Mouse (Mus musculus) limb, embryonic 13.5 days (tissue): ENCODE results near the gene Cobl. TPM values are rescaled to one million over a fixed set of nuclear protein-coding genes. Genes with fewer than 3 reads are reported as not detected.

ENCODE experiments used
- ATAC-seq: fragments of 200-750 bp; cut with Nextera tagmentation; 2 replicates; pipeline ENCODE4 v1.8.0; 2017; ENCODE audit warnings: low read depth, moderate number of reproducible peaks, moderate TSS enrichment; ENCODE audit not compliant: low FRiP score
- H3K27ac ChIP-seq: fragments of 300-500 bp; sonication (generic); 2 replicates; pipeline ENCODE4 v1.5.1; 2015; ENCODE audit warnings: inconsistent platforms, mild to moderate bottlenecking, moderate library complexity
- H3K27me3 ChIP-seq: fragments of 300-500 bp; sonication (generic); 2 replicates; pipeline ENCODE4 v1.6.1; 2015; ENCODE audit warnings: mild to moderate bottlenecking, inconsistent platforms
- H3K36me3 ChIP-seq: fragments of 300-500 bp; sonication (generic); 2 replicates; pipeline ENCODE4 v1.6.1; 2015; ENCODE audit warnings: inconsistent platforms, mild to moderate bottlenecking, moderate library complexity
- H3K4me1 ChIP-seq: fragments of 300-500 bp; sonication (generic); 2 replicates; pipeline ENCODE4 v1.6.1; 2015; ENCODE audit warnings: inconsistent platforms
- H3K4me2 ChIP-seq: fragments of 300-500 bp; sonication (generic); replicated peaks from 2 replicates; pipeline ENCODE4 v1.6.1; 2015; ENCODE audit warnings: inconsistent platforms, mild to moderate bottlenecking, moderate library complexity
- H3K4me3 ChIP-seq: fragments of 300-500 bp; sonication (generic); 2 replicates; pipeline ENCODE4 v1.5.1; 2015; ENCODE audit warnings: moderate library complexity, mild to moderate bottlenecking, inconsistent platforms
- H3K9ac ChIP-seq: fragments of 300-500 bp; sonication (generic); 2 replicates; pipeline ENCODE4 v1.6.1; 2015; ENCODE audit warnings: mild to moderate bottlenecking, inconsistent platforms
- H3K9me3 ChIP-seq: fragments of 300-500 bp; sonication (generic); 2 replicates; pipeline ENCODE4 v1.6.1; 2016; ENCODE audit warnings: inconsistent platforms
- WGBS: fragments of 180-500 bp; shearing (Covaris S2); methylation state at CpG from one replicate; pipeline ENCODE4 v1.1.7; 2015; 5-methylcytosine and 5-hydroxymethylcytosine counted together
- polyA plus RNA-seq: library from polyadenylated mRNA; unstranded; fragments of >200 nt; fragmentation: Nextera tagmentation; extraction: Ambion mirVana; gene quantifications from 2 replicates; pipeline ENCODE4 v1.2.1, GENCODE M21; 2015

The Cobl gene
- polyA plus RNA-seq, 1 experiment from 2014 or later: 17.8 TPM

GRCm38 (mm10) chr11:12229411-12229810 lies 235.3 kb downstream of the Cobl start:
- no peak overlapping the region for H3K9ac ChIP-seq
- no peaks in the 10 kb centered on the region for H3K4me1 ChIP-seq
- H3K27ac ChIP-seq: no peak overlapping the region
- WGBS: 75% methylated on average over 7 of the region's 7 CpGs
- no peak overlapping the region for H3K4me2 ChIP-seq
- no peaks in the 10 kb centered on the region for H3K36me3 ChIP-seq
- H3K9me3 ChIP-seq: no peaks in the 10 kb centered on the region
- no peaks in the 10 kb centered on the region for H3K27me3 ChIP-seq
- no peak for ATAC-seq
- no peak overlapping the region for H3K4me3 ChIP-seq

DNA sequence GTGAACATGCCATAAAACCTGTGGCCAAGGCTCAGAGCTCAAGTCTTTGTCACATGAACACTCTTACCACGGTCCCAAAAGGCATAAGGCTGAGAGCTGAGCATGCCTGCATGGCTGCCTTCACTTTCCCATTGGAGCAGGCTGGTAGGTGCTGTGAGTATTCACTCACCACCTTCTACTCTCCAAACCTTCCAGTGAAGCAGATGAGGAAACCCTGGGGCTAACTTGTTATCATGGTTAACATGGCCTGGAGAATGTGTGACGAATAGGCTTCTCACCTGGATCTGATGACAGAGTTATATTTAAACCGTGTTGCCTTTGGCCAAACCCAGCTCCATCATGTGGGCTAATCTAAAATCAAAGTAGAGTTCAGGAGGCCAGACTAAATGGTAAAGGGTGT lies 237.4 kb downstream of the Cobl start:
- H3K4me2 ChIP-seq: no peak overlapping the region
- 77% methylated on average over 3 of the region's 3 CpGs for WGBS
- no peaks in the 10 kb centered on the region for H3K27me3 ChIP-seq
- H3K9ac ChIP-seq: no peak overlapping the region
- H3K4me1 ChIP-seq: no peaks in the 10 kb centered on the region
- ATAC-seq: no peak
- no peak overlapping the region for H3K4me3 ChIP-seq
- no peaks in the 10 kb centered on the region for H3K36me3 ChIP-seq
- H3K9me3 ChIP-seq: no peaks in the 10 kb centered on the region
- H3K27ac ChIP-seq: no peak overlapping the region

DNA sequence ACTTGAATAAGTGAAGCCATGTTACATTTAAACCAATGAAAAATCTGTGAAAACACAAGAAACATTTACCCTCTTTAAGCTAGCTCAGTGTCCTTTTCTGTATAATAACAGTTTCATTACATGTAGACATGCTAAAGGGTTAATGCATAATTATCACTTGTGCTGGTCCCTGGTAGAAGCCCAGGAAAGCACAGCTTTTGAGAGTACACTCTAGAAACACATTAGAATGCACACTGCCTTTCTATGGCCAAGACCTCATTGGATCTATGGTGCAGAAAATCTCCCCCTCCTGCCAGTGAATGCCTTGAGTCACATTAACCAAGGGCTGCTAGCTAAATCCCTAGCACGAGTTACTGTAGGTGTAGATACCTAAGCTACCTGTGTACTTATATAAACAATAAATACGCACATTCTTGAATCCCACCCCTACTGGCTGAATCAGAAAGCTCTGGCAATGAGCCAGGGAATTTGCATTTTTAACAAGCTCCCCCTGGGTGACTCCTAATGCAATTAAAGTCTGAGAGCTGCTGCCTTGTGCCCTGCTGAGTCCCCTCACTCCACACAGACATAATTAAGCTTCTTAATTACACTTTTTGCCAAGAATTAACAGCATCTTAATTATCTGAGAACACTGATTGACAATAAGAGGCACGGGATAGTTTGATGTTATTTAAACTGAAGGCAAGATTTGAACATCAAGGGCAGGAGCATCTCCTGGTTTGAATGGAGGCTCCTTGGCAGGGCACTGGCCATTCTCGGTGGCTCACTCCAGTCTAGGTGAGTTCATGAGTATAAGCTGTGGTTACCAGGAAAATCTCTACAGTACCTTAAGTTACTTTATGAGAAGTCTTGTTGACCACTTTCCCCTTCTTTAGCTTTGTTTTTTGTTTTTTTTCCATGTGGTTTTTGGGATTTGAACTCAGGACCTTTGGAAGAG lies 244.9 kb downstream of the Cobl start:
- Histone ChIP-seq H3K27ac (no peak overlapping the region), H3K9me3 (no peaks in the 10 kb centered on the region), H3K36me3 (no peaks in the 10 kb centered on the region), H3K4me2 (no peak overlapping the region), H3K4me3 (no peak overlapping the region), H3K27me3 (no peaks in the 10 kb centered on the region), H3K4me1 (no peaks in the 10 kb centered on the region), H3K9ac (no peak overlapping the region)
- no peak for ATAC-seq
- 53% methylated on average over 4 of the region's 4 CpGs for WGBS

GRCm38 (mm10) chr11:12216897-12217296 lies 247.9 kb downstream of the Cobl start:
- 81% methylated on average over 1 of the region's 1 CpGs for WGBS
- Histone ChIP-seq H3K4me2 (no peak overlapping the region), H3K27ac (no peak overlapping the region), H3K36me3 (no peaks in the 10 kb centered on the region), H3K9me3 (no peaks in the 10 kb centered on the region), H3K27me3 (no peaks in the 10 kb centered on the region), H3K4me3 (no peak overlapping the region), H3K4me1 (no peaks in the 10 kb centered on the region), H3K9ac (no peak overlapping the region)
- ATAC-seq: no peak

GRCm38 (mm10) chr11:12215582-12215981 lies 249.2 kb downstream of the Cobl start:
- no peak overlapping the region for H3K4me3 ChIP-seq
- no peaks in the 10 kb centered on the region for H3K36me3 ChIP-seq
- H3K27me3 ChIP-seq: no peaks in the 10 kb centered on the region
- ATAC-seq: no peak
- no peaks in the 10 kb centered on the region for H3K9me3 ChIP-seq
- H3K4me1 ChIP-seq: no peaks in the 10 kb centered on the region
- WGBS: 81% methylated on average over 1 of the region's 1 CpGs
- no peak overlapping the region for H3K4me2 ChIP-seq
- no peak overlapping the region for H3K27ac ChIP-seq
- no peak overlapping the region for H3K9ac ChIP-seq

GRCm38 (mm10) chr11:12208574-12208973 lies 256.2 kb downstream of the Cobl start:
- Histone ChIP-seq H3K27me3 (no peaks in the 10 kb centered on the region), H3K4me1 (no peaks in the 10 kb centered on the region), H3K4me2 (no peak overlapping the region), H3K9ac (no peak overlapping the region), H3K27ac (no peak overlapping the region), H3K4me3 (no peak overlapping the region), H3K9me3 (no peaks in the 10 kb centered on the region), H3K36me3 (no peaks in the 10 kb centered on the region)
- ATAC-seq: no peak
- 85% methylated on average over 2 of the region's 2 CpGs for WGBS

- WGBS: 63% methylated on average over 6 of the region's 6 CpGs
- peak; percentile 72 for ATAC-seq
- Histone ChIP-seq H3K9me3 (no peaks in the 10 kb centered on the region), H3K27me3 (no peaks in the 10 kb centered on the region), H3K9ac (no peak overlapping the region), H3K4me2 (no peak overlapping the region), H3K27ac (peak overlapping the region; percentile 39; the same call in 1 of the 2 replicates), H3K4me3 (no peak overlapping the region), H3K36me3 (no peaks in the 10 kb centered on the region), H3K4me1 (no peaks in the 10 kb centered on the region)
Observed at GRCm38 (mm10) chr11:12205201-12206161, 259.3 kb downstream of the Cobl start.

DNA sequence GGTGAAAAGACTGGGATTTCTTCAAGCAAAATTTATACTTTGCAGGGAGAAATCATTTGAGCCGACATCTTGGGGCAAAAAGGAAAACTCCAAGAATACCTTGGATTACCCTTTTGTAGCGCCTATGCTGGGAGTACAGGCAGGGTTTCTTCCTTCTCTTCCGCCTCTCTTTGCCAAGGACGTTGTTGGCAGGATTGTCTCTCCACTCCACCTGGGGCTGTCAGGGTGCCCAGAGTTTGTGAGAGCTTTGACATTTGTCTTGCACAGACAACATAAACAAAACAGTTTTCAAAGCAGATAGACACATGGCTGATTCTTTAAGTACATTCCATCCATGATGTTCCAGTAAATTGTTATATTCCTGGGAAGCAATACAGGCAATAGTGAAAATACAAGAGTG lies 265.3 kb downstream of the Cobl start:
- Histone ChIP-seq H3K9ac (no peak overlapping the region), H3K27me3 (no peaks in the 10 kb centered on the region), H3K9me3 (no peaks in the 10 kb centered on the region), H3K36me3 (no peaks in the 10 kb centered on the region), H3K27ac (no peak overlapping the region), H3K4me1 (no peaks in the 10 kb centered on the region), H3K4me2 (no peak overlapping the region), H3K4me3 (no peak overlapping the region)
- ATAC-seq: no peak
- whole genome bisulfite sequencing: 86% methylated on average over 4 of the region's 4 CpGs

GRCm38 (mm10) chr11:12198700-12199349 lies 265.9 kb downstream of the Cobl start:
- no peaks in the 10 kb centered on the region for H3K27me3 ChIP-seq
- H3K4me3 ChIP-seq: no peak overlapping the region
- no peaks in the 10 kb centered on the region for H3K4me1 ChIP-seq
- H3K27ac ChIP-seq: no peak overlapping the region
- no peak overlapping the region for H3K4me2 ChIP-seq
- H3K9ac ChIP-seq: no peak overlapping the region
- H3K36me3 ChIP-seq: no peaks in the 10 kb centered on the region
- no peak for ATAC-seq
- H3K9me3 ChIP-seq: no peaks in the 10 kb centered on the region
- 81% methylated on average over 6 of the region's 6 CpGs for WGBS

- Histone ChIP-seq H3K4me3 (no peak overlapping the region), H3K27ac (no peak overlapping the region), H3K4me1 (no peaks in the 10 kb centered on the region), H3K9me3 (no peaks in the 10 kb centered on the region), H3K4me2 (no peak overlapping the region), H3K36me3 (no peaks in the 10 kb centered on the region), H3K9ac (no peak overlapping the region), H3K27me3 (no peaks in the 10 kb centered on the region)
- WGBS: 82% methylated on average over 2 of the region's 2 CpGs
- ATAC-seq: no peak
Observed at GRCm38 (mm10) chr11:12198017-12198416, 266.7 kb downstream of the Cobl start.

GRCm38 (mm10) chr11:12197542-12197941 lies 267.2 kb downstream of the Cobl start:
- no peaks in the 10 kb centered on the region for H3K4me1 ChIP-seq
- no peak overlapping the region for H3K4me2 ChIP-seq
- ATAC-seq: no peak
- no peaks in the 10 kb centered on the region for H3K36me3 ChIP-seq
- no peak overlapping the region for H3K9ac ChIP-seq
- H3K27me3 ChIP-seq: no peaks in the 10 kb centered on the region
- H3K4me3 ChIP-seq: no peak overlapping the region
- 79% methylated on average over 4 of the region's 4 CpGs for WGBS
- no peak overlapping the region for H3K27ac ChIP-seq
- no peaks in the 10 kb centered on the region for H3K9me3 ChIP-seq

GRCm38 (mm10) chr11:12195390-12195789 lies 269.4 kb downstream of the Cobl start:
- no peak for ATAC-seq

More at GRCm38 (mm10) chr11:12195390-12195789, 269.4 kb downstream of the Cobl start:
- no peak overlapping the region for H3K27ac ChIP-seq
- no peak overlapping the region for H3K4me2 ChIP-seq
- H3K4me1 ChIP-seq: no peaks in the 10 kb centered on the region
- 64% methylated on average over 3 of the region's 3 CpGs for WGBS
- H3K4me3 ChIP-seq: no peak overlapping the region
- no peaks in the 10 kb centered on the region for H3K9me3 ChIP-seq
- H3K27me3 ChIP-seq: no peaks in the 10 kb centered on the region
- no peak overlapping the region for H3K9ac ChIP-seq
- H3K36me3 ChIP-seq: no peaks in the 10 kb centered on the region
